Mouse (Mus musculus) liver, embryonic 14.5 days (tissue): ENCODE results near the gene Igf1r.

ENCODE experiments used
- CTCF ChIP-seq: IDR thresholded peaks from 2 replicates; pipeline ENCODE4 v1.5.1; 2016; ENCODE audit warnings: antibody characterized with exemption, low read depth, control low read depth
- EP300 ChIP-seq: IDR thresholded peaks from 2 replicates; pipeline ENCODE4 v1.6.1; 2016; ENCODE audit warnings: antibody characterized with exemption, low read depth

DNA sequence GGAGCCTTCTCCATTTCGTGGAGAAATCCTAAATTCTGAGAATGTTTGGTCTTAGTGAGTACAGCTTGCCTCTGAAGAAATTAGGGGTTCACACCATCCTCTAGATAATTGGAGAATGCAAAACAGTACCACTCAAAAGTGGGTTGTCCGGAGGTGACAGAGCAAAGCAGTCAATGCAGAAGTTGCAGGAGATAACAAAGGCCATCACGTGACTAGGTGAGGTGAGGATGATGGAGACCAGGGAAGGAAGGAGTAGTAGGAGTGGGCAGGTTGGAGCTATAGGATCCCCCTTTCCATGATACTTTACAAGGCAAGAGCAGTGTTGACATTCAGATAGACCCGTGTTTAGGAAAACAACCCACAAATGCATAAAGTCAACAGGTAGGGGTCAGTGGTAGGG, 41.0 kb downstream of the Igf1r start:
- no peak for TF ChIP-seq EP300
- TF ChIP-seq CTCF = no peak
